Mouse (Mus musculus) CD8-positive naive resting alpha-beta T cell, adult 2 months (primary cell): ENCODE measurements around the gene Slc7a5.

Source experiments
- DNase-seq, 2 experiments: peaks; one replicate each; pipeline ENCODE4 v3.0.0; 2022; ENCODE audit warnings: low read depth in 2 of 2, low spot score in 2 of 2

Slc7a5 gene

DNA sequence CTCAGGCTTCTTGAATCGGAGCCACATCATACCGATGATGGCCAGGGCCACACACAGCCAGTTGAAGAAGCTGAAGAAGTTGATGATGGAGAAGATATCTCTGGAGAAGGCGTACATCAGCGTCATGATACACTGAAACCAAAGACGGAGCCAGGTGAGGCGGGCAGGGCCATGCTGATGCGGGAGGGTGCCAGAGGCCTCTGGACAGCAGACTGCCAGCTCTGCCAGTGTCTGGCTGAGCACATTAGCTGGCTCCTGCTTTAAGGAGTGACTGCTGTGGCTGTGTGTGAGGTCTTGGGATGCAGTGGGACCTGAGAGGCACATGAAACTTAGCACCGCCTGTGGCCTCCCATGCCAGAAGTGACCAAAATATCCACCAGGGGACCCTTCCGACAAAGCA, 22.5 kb downstream of the Slc7a5 start:
- no peak for DNase-seq

DNA sequence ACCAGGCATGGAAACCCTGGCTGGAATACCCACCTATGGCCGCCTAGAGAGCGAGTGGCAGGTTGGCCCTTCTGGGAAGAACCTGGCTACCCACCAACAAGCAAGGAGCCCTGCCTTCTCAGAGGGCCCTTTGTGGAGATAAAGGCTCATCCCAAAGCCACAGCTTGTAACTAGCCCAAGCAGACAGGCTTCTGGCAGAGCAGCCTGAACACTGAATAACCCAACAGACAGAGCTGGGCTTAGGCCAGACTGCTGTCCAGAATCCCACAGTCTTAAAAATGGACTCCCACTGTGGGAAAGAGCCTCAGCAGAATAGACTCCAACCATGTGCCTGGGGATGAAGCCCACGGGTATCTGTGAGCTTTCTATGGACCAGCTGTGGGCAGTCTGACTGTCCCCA, 23.3 kb downstream of the Slc7a5 start:
- no peak for DNase-seq

DNA sequence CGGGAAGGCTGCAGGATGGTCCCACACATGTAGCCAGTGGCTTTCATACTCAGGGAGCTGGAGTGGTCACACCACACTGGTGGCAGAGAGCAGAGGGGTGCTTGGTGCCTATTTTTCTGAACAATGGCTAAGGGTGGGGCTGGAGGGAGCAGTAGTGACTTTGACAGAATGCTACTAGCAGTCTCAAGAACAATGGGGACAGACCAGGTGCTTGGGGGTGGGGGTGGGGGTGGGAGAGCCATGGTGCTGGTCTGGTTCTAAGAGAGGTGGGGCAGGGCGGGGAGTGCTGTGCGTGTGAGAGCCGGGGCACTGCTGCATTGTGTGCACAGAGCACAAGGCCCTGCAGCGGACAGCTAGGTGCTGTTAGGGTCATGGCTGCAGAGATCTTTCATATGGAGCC, 25.6 kb downstream of the Slc7a5 start:
- DNase-seq: no peak

DNA sequence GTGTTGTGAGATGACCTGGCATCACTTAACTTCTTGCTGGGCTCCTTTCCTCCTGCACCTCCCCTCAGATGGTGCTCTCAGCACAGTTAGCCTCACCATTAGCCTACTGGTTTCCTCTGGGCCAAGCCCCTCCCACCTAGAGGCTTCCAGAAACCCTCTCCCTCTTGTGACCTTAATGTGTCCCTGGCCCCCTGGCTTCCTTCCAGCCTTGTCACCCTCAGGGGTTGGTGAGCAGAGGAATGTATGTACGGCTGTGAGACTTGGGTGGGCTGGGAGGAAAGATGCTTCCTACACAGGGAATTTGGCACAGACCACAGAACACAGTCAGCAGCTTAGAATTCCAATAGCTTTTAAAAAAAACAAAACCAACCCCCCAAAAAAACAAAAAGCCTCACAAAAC, 26.7 kb downstream of the Slc7a5 start:
- no peak for DNase-seq

DNA sequence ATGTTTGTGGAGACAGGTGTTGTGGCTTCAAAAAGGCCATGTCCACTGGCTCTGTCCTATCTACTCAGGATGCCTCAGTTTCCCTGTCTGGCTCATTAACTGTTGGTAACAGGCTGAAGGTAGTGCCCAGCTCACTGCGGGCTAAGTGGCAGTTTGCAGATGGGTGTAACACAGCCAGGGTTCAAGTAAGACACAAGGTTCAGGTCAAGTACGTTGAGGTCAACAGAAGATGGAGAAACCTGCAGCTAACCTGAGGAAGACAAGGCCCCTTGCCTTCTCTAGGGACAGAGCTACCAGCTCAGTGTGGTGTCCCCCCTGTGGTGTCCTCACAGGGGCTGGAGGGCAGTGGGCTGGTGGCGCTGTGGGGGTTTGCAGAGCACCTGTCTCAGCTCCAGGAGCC, 27.8 kb downstream of the Slc7a5 start:
- DNase-seq: no peak

GRCm38 (mm10) chr8:121877828-121878480, 29.5 kb downstream of the Slc7a5 start:
- DNase-seq: no peak

DNA sequence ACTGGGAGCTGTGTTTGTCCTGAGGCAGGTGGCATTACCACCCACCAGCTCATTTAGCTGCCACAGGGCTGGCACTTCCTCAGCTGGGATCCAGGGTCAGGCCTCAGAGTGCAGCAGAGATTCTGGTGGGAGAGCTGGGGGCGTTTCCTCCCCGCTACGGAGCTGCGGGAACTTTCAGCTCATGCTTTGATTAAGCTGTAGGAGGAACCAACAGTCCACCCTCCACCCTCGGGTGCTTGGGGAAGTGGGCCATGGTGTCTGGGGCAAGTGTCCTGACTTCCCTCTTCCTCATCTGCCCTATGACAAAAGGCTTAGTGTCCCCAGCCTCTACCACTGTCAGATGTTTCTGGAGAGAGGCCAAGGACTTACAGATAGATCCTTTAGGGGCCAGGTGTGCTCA, 30.3 kb downstream of the Slc7a5 start:
- no peak for DNase-seq

- DNase-seq: no peak
Measured at GRCm38 (mm10) chr8:121875517-121875916, 32.0 kb downstream of the Slc7a5 start.

DNA sequence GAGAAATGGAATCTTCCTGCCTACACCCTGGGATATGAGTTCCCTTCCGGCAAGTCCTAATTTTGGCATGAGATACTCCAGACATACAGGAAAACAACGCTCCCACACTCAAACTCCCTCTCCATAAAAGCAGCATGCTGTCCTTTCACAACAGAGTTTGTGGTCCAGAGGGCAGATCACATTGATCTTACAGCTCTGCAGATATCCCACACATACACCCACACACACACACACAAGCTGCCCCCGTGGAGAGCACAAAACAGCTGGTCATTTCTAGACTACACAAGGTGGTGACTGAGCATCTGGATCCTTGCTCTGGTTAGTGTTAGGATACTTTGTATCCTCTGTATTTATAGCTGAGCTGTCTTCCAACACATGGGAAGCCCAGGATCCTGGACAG, 32.4 kb downstream of the Slc7a5 start:
- no peak for DNase-seq

- DNase-seq: no peak
Measured at GRCm38 (mm10) chr8:121874031-121874430, 33.5 kb downstream of the Slc7a5 start.

DNA sequence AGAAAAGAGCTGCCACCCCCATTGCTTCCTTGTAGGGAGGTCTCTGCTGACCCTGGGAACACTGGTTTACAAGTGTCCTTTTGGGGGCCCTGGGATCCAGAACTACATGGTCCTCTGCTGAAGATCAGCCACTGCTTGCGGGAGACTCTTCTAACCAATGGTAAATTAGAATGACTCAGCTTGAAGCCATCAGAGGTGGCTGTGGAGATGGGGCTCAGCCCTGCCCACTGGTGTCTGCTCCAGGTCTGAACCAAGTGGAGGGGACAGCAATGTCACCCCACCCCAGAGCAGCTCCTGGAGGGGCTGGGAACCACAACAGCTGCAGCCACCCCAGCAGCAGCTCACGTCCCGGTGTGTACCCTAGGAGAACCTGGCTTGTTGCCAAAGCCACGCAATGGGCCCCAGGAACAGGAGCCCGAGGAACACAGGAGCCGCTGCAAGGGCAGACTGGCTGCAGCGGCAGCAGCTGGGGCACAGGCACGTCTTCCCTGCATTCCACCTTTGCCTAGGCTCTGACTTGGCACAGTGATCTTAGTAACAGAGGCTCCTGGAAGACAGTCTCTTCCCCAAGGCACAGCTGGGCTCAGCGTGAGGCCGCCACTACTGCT, 35.6 kb downstream of the Slc7a5 start:
- no peak for DNase-seq

DNA sequence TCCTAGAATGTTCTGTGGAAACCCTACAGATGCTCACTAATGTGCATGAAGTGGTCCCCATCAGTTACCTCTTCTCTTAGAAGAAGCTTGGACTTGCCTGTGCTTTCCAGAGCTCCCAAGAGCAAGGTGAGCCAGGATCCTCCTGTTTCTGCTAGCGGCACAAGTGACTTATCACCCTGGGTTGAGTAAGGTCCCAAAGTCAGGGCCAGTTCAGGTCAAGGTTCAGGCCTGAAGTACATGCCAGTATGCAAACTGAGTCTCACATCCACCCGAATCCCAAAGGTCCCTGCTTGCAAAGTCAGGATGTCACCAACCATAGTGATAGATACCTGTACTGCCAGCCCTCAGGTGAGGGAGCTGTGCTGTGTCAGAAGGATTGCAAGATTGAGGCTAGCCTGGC, 37.3 kb downstream of the Slc7a5 start:
- DNase-seq: no peak

- no peak for DNase-seq
Measured at GRCm38 (mm10) chr8:121868896-121869295, 38.6 kb downstream of the Slc7a5 start.

- DNase-seq: no peak
Measured at GRCm38 (mm10) chr8:121868196-121868595, 39.3 kb downstream of the Slc7a5 start.

DNA sequence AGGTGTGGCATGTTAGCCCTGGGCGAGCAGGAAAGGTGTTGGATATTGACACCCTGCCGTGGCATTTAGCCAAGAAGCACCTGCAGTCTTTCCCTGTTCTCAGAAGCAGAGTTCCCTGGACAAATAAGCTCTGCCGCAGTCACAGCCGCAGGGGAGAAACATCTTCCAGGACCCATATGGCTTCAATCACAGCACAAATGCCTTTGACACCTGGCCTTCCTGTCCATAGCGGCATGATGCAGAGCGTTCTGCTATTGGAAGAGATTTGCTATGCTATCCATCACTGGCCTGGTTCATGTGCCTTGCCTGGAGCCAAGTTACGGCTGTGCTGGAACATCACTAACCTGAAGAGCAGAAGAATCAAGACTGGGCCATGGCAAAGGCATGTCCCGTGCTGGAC, 42.1 kb downstream of the Slc7a5 start:
- no peak for DNase-seq

DNA sequence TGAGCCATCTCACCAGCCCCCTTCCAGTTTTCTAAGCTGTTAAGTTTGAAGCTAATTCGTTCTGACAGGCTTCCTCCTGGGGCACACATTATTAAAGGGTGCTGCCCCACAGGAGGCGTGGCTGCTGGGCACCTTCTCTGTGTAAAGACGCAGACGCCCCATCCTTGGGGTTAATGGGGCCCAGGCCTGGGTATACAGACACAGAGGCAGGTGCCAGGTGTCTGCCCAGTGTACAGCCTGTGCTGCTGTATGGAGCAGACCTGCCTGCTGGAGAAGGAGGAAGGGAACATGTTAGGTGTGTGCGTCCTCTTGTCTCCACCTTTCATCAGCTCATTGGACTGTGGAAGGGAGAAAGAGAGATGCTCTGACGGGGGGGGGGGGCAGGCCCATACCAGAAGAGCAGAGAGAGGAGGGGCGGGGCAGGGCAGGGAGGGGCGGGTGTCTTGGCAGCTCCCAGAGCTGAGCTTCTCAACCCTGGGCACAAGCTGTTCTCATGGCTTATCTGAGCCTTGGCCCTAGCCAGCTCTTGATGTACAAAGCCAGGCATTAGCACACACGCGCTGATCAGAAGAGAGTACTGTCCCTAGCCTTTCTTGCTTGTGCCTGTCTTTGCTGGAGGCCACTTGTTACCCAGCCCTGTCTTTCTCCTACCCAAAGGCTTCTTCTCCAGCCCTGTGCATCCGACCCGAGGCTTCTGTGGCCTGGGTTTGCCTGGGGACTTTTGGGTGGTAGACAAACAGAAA, 45.5 kb downstream of the Slc7a5 start:
- DNase-seq: no peak

DNA sequence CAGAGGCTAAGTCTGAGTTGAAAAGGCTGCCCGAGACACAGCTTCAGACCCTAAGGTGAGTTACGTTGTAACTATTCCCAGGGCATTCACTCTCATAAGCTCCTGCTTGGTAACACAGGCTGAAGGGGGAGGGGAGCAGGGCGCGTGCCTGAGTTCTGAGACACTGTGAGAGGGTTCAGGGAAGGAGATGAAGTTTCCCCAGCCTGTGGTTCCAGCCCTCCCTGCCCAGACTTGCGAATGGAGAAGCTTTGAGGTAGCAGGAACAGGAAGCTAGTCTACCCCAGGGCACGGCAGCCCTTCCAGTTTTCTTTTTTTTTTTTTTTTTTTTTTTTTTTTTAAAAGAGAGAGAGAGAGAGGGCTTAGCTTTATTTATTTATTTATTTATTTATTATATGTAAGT, 46.2 kb downstream of the Slc7a5 start:
- no peak for DNase-seq

GRCm38 (mm10) chr8:121857747-121858146, 49.7 kb downstream of the Slc7a5 start:
- DNase-seq: no peak

DNA sequence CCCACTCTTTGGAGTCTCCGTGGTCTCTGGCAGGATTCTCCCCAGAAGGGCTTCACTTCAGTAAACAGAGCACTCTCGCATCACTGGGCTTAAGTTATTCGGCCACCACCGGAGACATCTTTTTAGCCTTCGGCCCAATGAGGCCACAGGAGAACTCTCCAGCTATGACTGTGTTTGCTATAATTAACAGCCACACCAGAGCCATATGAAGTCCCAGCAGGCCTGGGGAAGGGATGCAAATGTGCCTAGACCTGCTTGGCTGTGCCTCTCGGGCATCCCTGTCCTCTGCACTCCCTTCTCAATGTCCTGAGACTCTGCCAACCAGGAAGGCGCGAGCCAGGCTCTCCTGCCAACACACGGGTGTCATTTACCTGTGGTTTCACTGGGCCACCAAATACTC, 50.2 kb downstream of the Slc7a5 start:
- no peak for DNase-seq

DNA sequence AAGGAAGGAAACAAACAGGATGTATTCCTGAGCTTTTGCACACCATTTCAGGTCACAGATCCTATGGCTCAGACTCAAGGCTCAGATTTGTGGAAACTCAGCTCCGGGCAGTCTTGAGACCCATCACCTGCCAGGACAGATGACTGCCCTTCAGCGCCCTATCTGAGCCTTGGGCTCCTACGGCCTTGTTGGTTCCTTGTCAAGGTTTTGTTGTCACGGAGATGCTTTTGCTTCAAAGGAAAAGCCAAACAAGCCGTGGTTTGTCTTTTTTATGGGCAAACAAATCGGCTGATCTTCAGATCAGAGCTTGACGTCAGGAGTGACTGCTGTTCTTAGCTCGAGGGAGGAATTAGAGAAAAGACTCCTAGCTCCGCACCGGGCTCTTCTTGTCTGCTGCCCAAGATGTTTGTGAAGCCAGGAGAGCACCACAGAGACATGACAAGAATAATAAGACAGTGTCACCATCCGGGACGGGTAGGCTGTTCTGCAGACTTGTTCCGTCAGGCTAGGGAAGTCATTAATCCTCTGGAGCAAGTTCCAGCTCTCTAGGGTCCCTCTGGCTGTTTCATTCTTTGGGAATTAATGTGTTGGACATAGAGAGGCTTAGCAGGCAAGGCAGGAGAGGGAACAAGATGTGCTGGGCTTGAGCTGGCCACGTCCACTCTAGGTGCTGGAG, 51.3 kb downstream of the Slc7a5 start:
- DNase-seq: no peak

DNA sequence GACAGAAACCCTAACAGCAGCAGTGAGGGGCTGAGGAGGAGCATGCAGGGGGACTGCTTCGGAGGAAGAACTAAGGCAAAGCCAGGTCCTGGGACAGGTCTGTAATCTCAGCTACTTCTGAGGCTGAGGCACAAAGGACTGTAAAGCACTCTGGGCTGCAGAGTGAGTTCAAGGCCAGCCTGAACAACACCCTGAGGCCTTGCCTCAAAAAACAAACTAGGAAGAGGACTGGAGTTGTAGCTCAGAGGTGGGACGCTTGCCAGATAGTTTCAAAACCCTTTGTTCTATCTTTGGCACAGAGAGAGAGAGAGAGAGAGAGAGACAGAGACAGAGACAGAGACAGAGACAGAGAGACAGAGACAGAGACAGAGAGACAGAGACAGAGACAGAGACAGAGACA, 53.9 kb downstream of the Slc7a5 start:
- no peak for DNase-seq

GRCm38 (mm10) chr8:121852464-121852863, 55.0 kb downstream of the Slc7a5 start:
- no peak for DNase-seq
